Mouse (Mus musculus): ENCODE measurements around the gene Gtf2h1. TPM values are rescaled to one million over a fixed set of nuclear protein-coding genes. Genes with fewer than 3 reads are reported as not detected.

Gtf2h1 gene
- polyA plus RNA-seq (2012; rRNA removed), result 3.1 and 5.9 TPM in 2 replicates

DNA sequence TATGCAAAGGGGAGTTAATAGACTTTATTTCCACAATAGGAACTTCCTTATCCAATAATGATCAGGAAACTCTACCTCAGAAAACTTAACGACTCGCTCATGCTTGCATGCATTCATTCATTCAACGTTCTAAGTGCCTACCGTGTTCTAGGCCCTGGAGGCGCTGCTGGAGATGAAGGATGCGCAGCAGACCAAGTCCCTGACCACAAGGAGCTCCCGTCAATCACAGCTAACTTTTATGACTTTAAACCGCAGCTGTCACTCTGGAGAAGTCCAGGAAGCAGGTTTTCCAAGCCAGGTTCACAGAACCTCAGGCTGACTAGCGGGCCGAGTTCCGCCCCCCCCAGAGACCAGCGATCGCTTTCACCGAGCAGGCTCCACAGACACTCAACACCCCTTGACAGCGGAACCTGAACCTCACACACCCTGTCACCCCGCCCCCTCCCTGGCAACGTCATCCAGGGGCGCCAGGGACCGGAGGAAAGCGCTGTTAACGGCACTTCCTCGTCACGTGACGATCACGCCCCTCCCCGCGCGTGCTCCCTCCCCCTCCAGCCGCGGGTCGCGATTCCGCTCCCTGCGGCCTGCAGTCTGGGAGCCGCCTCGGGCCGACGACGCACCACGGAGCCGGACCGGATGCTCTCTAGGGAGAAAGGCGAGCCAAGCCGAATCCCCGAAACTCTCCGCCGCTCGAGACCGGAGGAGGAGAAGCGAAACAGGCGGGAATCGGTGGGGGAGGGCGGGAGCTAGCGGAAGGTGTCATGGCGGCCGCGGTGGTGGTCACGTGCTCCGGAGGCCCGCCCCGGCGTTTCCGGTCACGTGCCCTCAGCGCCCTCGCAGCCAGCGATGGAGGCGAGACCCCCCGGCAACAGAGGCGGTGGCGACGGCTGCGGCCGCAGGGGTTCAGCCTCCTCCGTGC is at the start of gene Gtf2h1, which contains the start of gene Hps5:
Gene Gtf2h1, plus strand, starts transcription at position 817 of the 919 bp plus-strand sequence.
Gene Hps5, minus strand, starts transcription at position 778 of the 919 bp plus-strand sequence.
- under 1% methylated on average over 71 of the region's 75 CpGs for WGBS
- Histone ChIP-seq H3K4me3 (ENCODE audit: low read depth, low read length) (peak within 1 kb of the TSS; percentile 89), H3K27me3 (ENCODE audit: control insufficient read depth, insufficient read depth, low read length) (no peaks in the 10 kb centered on the region), H3K4me1 (ENCODE audit: control insufficient read depth, insufficient read depth, insufficient read length, low read length) (peaks cover 6% of the 10 kb centered on the region; the same call in 1 of the 2 replicates), H3K36me3 (ENCODE audit: control insufficient read depth, insufficient read depth, low read length) (peaks cover 12% of the 10 kb centered on the region), H3K27ac (ENCODE audit: insufficient read depth, low read depth, low read length) (peak within 1 kb of the TSS; percentile 82)
- TF ChIP-seq CTCF (IDR thresholded peaks at IDR 0.05; ENCODE audit: extremely low read depth, insufficient read length, insufficient replicate concordance, low read depth, low read length), result peak; percentile 22; the same call in 1 of the 2 replicates
- TF ChIP-seq POLR2A (IDR thresholded peaks at IDR 0.05; ENCODE audit: low read depth, low read length), result peak; percentile 82

DNA sequence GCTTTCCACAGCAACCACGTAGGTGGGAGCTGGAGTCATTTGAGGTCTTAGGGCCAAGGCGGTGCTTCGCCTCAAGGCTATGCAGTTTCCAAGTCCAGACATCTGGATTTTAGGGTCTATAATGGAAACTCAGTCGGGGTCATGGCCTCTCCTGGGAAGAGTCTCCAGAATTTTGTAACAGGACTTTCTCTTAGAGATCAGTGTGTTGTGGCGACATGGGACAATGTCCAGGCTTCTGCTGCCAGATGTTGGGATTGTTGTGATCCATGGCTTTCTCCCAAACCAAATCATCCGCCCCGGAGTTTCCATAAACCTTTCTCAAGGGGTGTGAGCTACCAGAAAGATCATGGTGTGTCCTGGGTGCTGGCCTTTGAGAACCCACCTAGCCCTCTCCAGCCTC is 49.5 kb upstream of the Gtf2h1 start:
- no peak overlapping the region for H3K4me3 ChIP-seq (ENCODE audit: low read depth, low read length)
- TF ChIP-seq CTCF (IDR thresholded peaks at IDR 0.05; ENCODE audit: extremely low read depth, insufficient read length, insufficient replicate concordance, low read depth, low read length), result no peak
- TF ChIP-seq POLR2A (IDR thresholded peaks at IDR 0.05; ENCODE audit: low read depth, low read length), result no peak
- no peaks in the 10 kb centered on the region for H3K4me1 ChIP-seq (ENCODE audit: control insufficient read depth, insufficient read depth, insufficient read length, low read length)
- H3K27me3 ChIP-seq (ENCODE audit: control insufficient read depth, insufficient read depth, low read length), result no peaks in the 10 kb centered on the region
- 79% methylated on average over 7 of the region's 7 CpGs for WGBS
- no peak overlapping the region for H3K27ac ChIP-seq (ENCODE audit: insufficient read depth, low read depth, low read length)
- H3K36me3 ChIP-seq (ENCODE audit: control insufficient read depth, insufficient read depth, low read length), result no peaks in the 10 kb centered on the region

DNA sequence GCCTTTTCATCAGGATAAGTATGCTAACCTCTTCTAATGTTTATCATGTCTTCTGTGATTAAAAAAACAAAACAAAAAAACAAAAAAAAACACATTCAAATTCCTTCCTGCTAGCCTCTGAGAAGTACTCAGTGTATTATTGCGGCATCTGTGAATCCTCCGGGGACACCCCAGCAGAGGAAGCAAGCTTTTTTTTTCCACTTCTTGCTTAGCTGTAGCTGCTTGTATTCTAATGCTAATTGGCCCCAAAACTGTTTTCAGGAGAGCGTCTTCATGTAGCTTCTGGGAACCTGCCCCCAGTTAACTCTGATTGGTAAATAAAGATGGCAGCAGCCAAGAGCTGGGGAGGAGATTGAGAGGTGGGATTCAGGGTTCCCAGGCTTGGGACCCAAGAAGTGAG is 47.4 kb upstream of the Gtf2h1 start:
- no peak for TF ChIP-seq POLR2A (IDR thresholded peaks at IDR 0.05; ENCODE audit: low read depth, low read length)
- no peak for TF ChIP-seq CTCF (IDR thresholded peaks at IDR 0.05; ENCODE audit: extremely low read depth, insufficient read length, insufficient replicate concordance, low read depth, low read length)
- 72% methylated on average over 3 of the region's 3 CpGs for WGBS

DNA sequence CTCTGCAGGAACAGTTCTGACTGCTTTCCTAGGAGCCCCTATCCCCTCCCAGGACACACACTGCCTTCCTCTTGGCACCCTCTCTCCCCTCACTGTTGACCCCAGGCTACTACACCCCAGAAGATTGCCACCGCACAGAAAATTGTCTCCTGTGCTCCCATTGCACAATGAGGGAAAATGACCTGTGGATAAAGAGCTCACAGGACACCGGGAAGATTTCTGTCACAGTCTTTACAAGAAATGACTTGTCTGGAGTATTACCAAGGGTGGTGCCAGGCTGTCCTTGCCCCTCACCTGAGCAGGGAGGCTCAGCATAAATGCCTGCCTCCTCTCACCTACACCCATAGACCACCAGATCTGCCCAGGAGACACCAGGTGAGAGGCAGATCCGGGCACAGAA is 44.4 kb upstream of the Gtf2h1 start, which contains the start of gene Saa2:
Gene Saa2, plus strand, starts transcription at position 301 of the 400 bp plus-strand sequence.
- Histone ChIP-seq H3K4me3 (ENCODE audit: low read depth, low read length) (no peak within 1 kb of the TSS), H3K36me3 (ENCODE audit: control insufficient read depth, insufficient read depth, low read length) (no peaks in the 10 kb centered on the region), H3K27me3 (ENCODE audit: control insufficient read depth, insufficient read depth, low read length) (no peaks in the 10 kb centered on the region), H3K27ac (ENCODE audit: insufficient read depth, low read depth, low read length) (no peak within 1 kb of the TSS), H3K4me1 (ENCODE audit: control insufficient read depth, insufficient read depth, insufficient read length, low read length) (no peaks in the 10 kb centered on the region)
- WGBS, result 56% methylated on average over 3 of the region's 3 CpGs
- TF ChIP-seq CTCF (IDR thresholded peaks at IDR 0.05; ENCODE audit: extremely low read depth, insufficient read length, insufficient replicate concordance, low read depth, low read length) (no peak), POLR2A (IDR thresholded peaks at IDR 0.05; ENCODE audit: low read depth, low read length) (no peak)

More for the DNA sequence above, 47.4 kb upstream of the Gtf2h1 start:
- Histone ChIP-seq H3K36me3 (ENCODE audit: control insufficient read depth, insufficient read depth, low read length) (no peaks in the 10 kb centered on the region), H3K27ac (ENCODE audit: insufficient read depth, low read depth, low read length) (no peak overlapping the region), H3K4me3 (ENCODE audit: low read depth, low read length) (no peak overlapping the region), H3K27me3 (ENCODE audit: control insufficient read depth, insufficient read depth, low read length) (no peaks in the 10 kb centered on the region), H3K4me1 (ENCODE audit: control insufficient read depth, insufficient read depth, insufficient read length, low read length) (no peaks in the 10 kb centered on the region)

DNA sequence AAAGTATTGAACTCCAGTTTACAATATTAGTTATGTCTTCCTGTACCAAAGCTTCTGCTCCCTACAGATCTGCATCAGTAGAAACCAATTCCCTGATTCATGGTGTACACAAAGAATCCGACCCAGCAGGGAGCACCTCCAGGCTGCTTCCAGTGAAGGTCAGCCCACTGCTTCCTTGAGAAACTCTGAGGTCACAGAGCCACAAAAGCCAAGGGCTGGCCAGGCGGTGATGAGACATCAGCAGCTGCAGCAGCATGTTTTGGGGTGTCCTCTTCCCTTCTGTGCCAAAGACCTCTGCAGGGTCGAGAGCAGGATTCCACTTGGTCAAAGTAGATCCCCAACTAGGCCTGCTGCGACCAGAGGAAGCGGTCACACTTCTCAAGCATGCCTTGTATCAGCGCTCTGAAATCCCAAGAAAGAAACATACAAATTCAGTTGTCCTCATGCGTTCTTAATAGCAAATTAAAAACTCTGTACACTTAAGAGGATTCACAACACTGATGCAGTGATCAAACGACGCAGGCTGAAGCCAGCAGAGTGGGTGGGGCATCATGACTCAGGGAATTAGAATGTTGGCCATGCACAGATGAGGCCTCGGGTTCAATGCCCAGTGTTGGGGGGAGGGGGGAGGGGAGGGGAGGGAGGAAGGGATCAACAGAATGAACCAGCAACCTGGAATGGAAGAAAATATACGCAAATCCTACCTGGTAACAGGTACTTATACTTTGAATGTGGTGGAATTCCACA is 34.7 kb upstream of the Gtf2h1 start:
- no peak overlapping the region for H3K27ac ChIP-seq (ENCODE audit: insufficient read depth, low read depth, low read length)
- H3K4me3 ChIP-seq (ENCODE audit: low read depth, low read length), result no peak overlapping the region
- TF ChIP-seq POLR2A (IDR thresholded peaks at IDR 0.05; ENCODE audit: low read depth, low read length) (no peak), CTCF (IDR thresholded peaks at IDR 0.05; ENCODE audit: extremely low read depth, insufficient read length, insufficient replicate concordance, low read depth, low read length) (no peak)
- H3K27me3 ChIP-seq (ENCODE audit: control insufficient read depth, insufficient read depth, low read length), result no peaks in the 10 kb centered on the region
- 72% methylated on average over 11 of the region's 11 CpGs for WGBS
- no peaks in the 10 kb centered on the region for H3K4me1 ChIP-seq (ENCODE audit: control insufficient read depth, insufficient read depth, insufficient read length, low read length)
- H3K36me3 ChIP-seq (ENCODE audit: control insufficient read depth, insufficient read depth, low read length), result peaks cover 51% of the 10 kb centered on the region

DNA sequence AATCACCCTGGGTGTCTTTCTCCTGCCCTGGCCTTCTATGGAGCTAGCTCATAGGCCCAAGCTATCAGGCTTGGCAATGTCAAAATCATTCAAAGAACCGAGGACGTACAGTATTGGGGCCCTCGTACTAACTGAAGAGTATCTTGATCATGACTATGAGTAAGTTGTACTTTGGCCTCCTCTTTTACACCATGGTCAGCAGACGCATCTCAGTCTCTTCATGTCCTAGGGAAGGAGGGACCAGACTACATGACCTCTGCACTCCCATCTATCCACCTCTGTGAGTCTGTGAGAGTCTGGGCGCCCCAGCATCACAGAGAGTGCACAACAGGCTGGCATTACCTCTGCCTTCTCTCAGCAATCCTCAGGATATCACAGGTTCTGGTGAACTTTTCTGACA is 33.3 kb upstream of the Gtf2h1 start:
- H3K27ac ChIP-seq (ENCODE audit: insufficient read depth, low read depth, low read length), result peak overlapping the region; percentile 17; the same call in 1 of the 2 replicates
- H3K36me3 ChIP-seq (ENCODE audit: control insufficient read depth, insufficient read depth, low read length), result peaks cover 62% of the 10 kb centered on the region
- no peak for TF ChIP-seq CTCF (IDR thresholded peaks at IDR 0.05; ENCODE audit: extremely low read depth, insufficient read length, insufficient replicate concordance, low read depth, low read length)
- TF ChIP-seq POLR2A (IDR thresholded peaks at IDR 0.05; ENCODE audit: low read depth, low read length), result no peak
- H3K4me1 ChIP-seq (ENCODE audit: control insufficient read depth, insufficient read depth, insufficient read length, low read length), result no peaks in the 10 kb centered on the region
- H3K4me3 ChIP-seq (ENCODE audit: low read depth, low read length), result no peak overlapping the region
- WGBS, result 72% methylated on average over 5 of the region's 5 CpGs
- no peaks in the 10 kb centered on the region for H3K27me3 ChIP-seq (ENCODE audit: control insufficient read depth, insufficient read depth, low read length)
